Mouse (Mus musculus) Patski (cell line): ENCODE data around the gene Meiob. TPM values are rescaled to one million over a fixed set of nuclear protein-coding genes. Genes with fewer than 3 reads are reported as not detected.

ENCODE experiments used
- ATAC-seq: fragments of 100-300 bp; one replicate; pipeline ENCODE4 v1.8.0; 2021
- CTCF ChIA-PET: fragments of 350-600 bp; sonication (Branson Sonifier 250); formaldehyde crosslinking; loops from one replicate; lab custom pipeline; 2022; ENCODE audit warnings: inconsistent platforms; lab: Charles Lee
- POLR2A ChIA-PET: fragments of 350-600 bp; sonication (Branson Sonifier 250); formaldehyde crosslinking; loops from one replicate; lab custom pipeline; 2022; ENCODE audit warnings: antibody characterized with exemption, inconsistent platforms; lab: Charles Lee
- DNase-seq: peaks from one replicate; pipeline ENCODE4 v3.0.0-alpha.2; 2011; ENCODE audit warnings: low read depth, low spot score
- H3K27me3 ChIP-seq: fragments of 371-371 bp; one replicate; pipeline ENCODE4 v1.5.1; 2021
- CTCF ChIP-seq: fragments of 100-300 bp; IDR thresholded peaks from one replicate; pipeline ENCODE4 v1.5.1; 2021
- in situ Hi-C: fragments of 300-500 bp; cut with MboI; formaldehyde crosslinking; loops from 3 replicates; pipeline ENCODE4 v1.11.1; 2018; ENCODE audit warnings: low pct_unique_long_range_greater_than_20kb, mixed read lengths
- polyA plus RNA-seq: library from polyadenylated mRNA; unstranded; gene quantifications from one replicate; pipeline ENCODE4 v1.2.3, GENCODE M21; 2021

Meiob gene
- polyA plus RNA-seq, 1 experiment from 2014 or later = 0.09 TPM

DNA sequence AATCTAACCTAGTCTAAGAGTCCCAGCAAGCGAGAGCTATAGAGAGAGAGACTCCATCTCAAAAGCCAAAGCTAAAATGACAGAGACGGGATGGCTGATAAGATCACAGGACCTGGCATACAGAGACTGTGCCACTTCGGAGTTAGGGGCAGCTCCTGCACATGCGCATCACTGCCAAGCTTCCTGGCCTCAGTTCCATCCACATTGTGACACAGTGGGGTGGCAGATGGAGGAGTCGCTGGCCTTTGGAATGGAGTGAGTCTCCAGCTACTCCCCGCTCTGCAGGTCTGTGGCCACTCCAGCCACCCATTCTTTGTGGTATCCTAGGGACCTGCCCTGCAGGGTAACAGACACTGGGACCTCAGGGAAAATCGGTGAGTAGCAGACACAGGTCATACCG, 61.7 kb downstream of the Meiob start, which contains the start of gene Igfals:
TSS of gene Igfals (plus strand) at position 222 of the 400 bp plus-strand sequence.
- no peaks in the 10 kb centered on the region for H3K27me3 ChIP-seq
- in situ Hi-C loops = no loop called here
- ChIA-PET POLR2A (interaction anchor here (1.0 kb wide), 1 partner anchor 18 kb away, joined by 3 read pairs; no protein-coding TSS in a partner anchor), CTCF (interaction anchor here (2.2 kb wide), 1 partner anchor 15 kb away, joined by 6 read pairs; no protein-coding TSS in a partner anchor)
- no peak for ATAC-seq
- no peak for TF ChIP-seq CTCF
- no peak for DNase-seq

DNA sequence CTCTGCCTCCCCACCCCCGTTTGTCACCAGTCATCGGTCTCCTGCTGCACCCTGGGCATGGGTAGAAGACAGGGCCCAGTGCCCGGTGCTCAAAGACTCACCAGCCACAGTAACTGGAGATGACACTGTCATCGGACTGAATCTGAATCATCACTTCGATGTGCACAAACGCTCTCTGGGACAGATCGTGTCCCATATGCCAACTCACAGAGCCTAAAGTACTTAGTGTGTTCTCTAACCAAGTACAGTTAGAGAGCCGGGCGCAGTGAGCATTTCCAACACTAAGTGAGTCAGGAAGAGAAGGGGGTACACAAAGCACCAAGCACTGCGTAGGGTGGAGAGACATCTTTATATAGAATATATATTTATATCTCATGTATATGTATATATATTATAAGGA, 63.8 kb downstream of the Meiob start:
- in situ Hi-C loops = no loop called here
- ATAC-seq = no peak
- CTCF ChIA-PET = no interaction called here
- no peaks in the 10 kb centered on the region for H3K27me3 ChIP-seq
- no peak for TF ChIP-seq CTCF
- POLR2A ChIA-PET = no interaction called here
- no peak for DNase-seq

DNA sequence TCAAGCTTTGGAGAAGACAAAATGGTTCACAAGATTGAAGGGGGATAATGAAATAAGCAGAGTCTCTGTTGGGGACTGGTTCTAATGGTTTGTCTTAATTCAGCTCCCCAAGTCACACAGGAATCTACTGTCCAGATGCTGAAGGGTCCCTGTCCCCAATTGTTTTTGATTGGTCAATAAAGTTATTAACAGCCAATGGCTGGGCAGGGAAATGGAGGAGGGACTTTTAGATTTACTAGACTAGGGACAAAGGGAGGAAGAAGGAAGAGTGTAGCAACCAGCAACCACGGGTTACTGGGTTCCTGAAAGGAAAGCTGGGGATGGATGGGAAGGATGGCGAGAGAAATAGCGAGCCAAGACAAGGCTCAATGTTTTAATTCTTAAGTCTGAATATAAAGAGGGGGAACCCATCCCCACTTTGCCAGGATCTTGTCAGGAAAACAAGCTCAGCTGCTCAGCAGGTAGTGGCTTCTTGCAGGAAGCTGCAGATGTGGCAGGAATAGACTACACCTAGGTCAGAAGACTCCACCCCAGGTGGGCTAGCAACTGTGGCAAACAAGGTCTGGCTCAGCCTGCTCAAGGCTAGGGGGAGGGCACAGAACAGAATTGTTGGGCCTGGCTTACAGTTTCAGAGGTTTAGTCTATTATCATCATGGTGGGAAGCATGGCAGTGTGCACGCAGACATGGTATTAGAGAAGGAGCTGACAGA, 69.8 kb downstream of the Meiob start:
- POLR2A ChIA-PET = no interaction called here
- H3K27me3 ChIP-seq = peaks cover 4% of the 10 kb centered on the region
- no peak for TF ChIP-seq CTCF
- no peak for ATAC-seq
- DNase-seq = no peak
- in situ Hi-C loops = no loop called here
- CTCF ChIA-PET = interaction anchor here (1.2 kb wide), 1 partner anchor 30 kb away, joined by 3 read pairs; no protein-coding TSS in a partner anchor

DNA sequence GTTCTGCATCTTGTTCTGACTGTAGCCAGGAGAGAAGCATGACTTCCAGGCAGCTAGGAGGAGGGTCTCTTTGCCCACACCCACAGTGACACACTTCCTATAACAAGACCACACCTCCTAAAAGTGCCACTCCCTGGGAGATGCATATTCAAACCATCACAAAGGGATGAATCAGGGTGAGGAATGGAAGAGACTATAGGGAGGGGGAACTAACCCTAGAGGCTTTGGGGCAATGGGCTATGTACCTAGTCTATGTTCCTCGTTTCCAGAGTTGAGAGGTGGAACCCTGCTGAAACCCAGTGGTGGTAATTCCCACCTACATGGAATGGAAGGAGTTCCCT, 70.3 kb downstream of the Meiob start:
- in situ Hi-C loops = no loop called here
- no peak for DNase-seq
- peaks cover 4% of the 10 kb centered on the region for H3K27me3 ChIP-seq
- ATAC-seq = no peak
- CTCF ChIA-PET = no interaction called here
- POLR2A ChIA-PET = no interaction called here
- TF ChIP-seq CTCF = no peak

DNA sequence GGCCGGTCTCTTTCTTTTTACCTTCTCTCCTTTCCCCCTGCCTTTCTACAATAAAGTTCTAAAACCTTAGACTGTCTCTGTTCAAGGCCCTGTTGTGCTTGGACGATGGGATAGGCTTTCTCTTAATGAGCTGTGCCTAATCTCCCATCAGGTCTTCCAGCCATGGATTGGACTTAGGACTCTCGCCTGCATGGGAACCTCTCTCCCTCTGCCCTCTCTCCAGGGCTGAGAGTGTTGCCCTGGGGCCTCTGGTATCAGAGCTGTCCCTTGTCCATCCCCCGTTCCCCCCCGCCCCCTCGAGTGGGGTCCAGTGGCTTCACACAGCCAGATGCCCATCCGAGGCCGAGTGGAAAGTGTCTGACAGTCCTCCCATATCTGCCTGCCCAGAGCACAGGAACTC, 70.9 kb downstream of the Meiob start:
- DNase-seq = no peak
- peaks cover 4% of the 10 kb centered on the region for H3K27me3 ChIP-seq
- ChIA-PET POLR2A (no interaction called here), CTCF (no interaction called here)
- TF ChIP-seq CTCF = no peak
- ATAC-seq = no peak
- in situ Hi-C loops = no loop called here

DNA sequence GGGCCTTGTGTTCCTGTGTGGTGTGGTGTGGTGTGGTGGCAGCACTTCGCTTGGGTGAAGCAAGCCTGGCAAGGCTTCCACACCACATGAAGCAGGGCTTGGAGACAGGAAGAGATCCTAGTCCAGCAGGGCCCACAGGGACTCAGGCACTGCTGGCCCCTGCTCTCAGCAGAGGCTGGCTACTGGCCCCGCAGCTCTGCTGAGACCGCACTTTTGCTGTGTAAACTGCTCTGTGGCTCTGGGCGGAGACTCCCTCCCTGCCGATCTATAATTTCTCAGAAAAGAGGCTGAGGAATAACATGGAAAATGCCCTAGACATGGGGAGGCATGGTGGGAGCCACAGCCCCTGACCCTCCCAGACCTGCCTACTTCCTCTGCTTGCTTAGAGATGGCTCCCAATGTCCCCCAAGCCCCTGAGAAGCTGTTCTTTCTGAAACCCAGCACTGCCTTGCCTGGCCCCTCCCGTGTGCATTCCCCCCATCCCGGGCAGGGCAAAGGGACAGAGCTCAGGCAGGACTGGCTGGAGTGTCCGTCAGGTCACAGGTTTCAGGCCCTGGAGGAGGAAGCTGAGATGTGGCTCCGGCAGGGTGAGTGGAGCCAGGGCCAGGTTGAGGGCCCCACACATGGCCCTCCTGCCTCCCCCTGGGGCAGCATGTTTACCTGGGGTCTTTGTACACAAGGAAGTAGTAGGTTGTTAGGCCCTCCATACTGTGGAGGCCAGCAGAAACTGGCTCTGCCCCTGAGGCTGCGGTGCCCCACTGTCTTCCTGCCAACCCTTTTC, 73.4 kb downstream of the Meiob start:
- in situ Hi-C loops = no loop called here
- TF ChIP-seq CTCF = no peak
- H3K27me3 ChIP-seq = peaks cover 4% of the 10 kb centered on the region
- ATAC-seq (no peak), DNase-seq (no peak)
- ChIA-PET POLR2A (no interaction called here), CTCF (no interaction called here)

DNA sequence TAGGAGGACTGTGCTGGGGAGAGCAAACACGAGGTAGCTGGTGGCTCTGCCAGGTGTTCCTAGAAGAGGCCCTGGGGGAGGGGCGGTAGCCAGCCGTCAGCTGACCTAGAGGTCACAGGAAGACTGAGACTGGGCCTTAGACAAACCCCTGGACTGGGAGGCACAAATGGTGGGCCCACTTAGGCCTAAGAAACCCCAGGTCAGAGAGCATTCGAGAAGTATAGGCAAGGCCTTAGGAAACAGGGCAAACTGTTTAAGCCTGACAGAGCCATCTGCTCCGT, 74.0 kb downstream of the Meiob start:
- ATAC-seq = no peak
- no peak for TF ChIP-seq CTCF
- DNase-seq = no peak
- POLR2A ChIA-PET = no interaction called here
- peaks cover 4% of the 10 kb centered on the region for H3K27me3 ChIP-seq
- CTCF ChIA-PET = no interaction called here
- in situ Hi-C loops = no loop called here

DNA sequence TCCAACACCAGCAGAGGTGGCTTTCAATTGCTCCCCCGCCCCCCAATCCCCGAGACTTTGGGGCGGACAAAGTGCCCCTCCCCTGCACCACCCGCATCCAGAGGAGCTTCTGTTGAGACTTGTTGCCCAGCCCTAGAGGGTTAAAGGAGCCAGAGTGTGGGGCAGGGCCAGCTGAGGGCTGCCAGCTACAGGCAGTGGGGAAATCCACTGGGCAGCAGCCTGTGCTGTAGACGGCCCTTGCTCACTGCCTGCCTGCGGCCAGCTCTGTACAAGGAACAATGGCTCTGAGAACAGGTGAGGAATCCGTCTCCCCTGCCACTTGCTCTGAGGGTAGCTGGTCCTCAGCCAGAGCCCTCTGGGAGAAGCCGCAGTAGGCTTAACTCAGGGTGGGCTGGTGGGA, 74.4 kb downstream of the Meiob start:
- TF ChIP-seq CTCF = no peak
- no peak for DNase-seq
- no peak for ATAC-seq
- ChIA-PET CTCF (no interaction called here), POLR2A (no interaction called here)
- in situ Hi-C loops = no loop called here
- H3K27me3 ChIP-seq = peaks cover 4% of the 10 kb centered on the region

DNA sequence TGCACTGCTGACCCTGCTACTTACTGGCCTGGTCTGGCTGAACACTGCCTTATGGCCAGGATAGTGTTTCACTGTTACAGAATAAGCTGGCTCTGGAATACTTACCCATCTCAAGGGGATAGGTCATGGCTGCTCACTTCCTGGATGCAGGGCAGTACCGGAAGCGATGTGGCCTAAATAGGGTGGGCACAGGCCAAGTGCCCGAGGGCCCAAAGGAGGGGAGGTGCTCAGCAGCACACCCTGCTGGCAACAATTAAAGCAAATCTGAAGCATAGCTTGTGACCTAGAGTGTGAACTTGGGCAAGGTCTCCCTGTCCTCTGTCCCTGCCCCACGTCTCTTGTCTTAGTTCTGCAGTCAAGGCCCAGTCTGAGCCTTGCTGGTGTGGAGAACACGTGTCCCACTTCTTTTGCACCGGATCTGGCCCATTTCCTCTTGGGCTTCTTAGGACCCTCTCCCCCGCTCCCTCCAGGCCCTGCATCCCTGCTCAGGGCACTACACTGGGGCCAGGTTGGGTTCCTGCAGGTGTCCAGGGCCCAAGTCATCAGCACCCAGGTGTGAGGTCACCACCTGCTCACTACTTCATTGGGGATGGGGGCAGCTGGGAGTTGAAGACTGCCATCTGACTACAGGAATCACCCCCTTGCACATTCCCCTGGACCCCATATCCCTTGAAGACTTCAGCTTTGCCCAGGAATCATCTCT, 77.8 kb downstream of the Meiob start:
- DNase-seq = no peak
- in situ Hi-C loops = no loop called here
- POLR2A ChIA-PET = interaction anchor here (1.2 to 1.7 kb wide), 2 partner anchors 9 to 32 kb away, joined by 3 to 5 read pairs; partner anchors contain the start of gene Fahd1
- no peak for TF ChIP-seq CTCF
- CTCF ChIA-PET = interaction anchor here (0.8 to 1.5 kb wide), 7 partner anchors 13 to 136 kb away, joined by 3 to 7 read pairs (median 4); partner anchors contain the start of genes Hagh and Igfals
- no peak for ATAC-seq
- H3K27me3 ChIP-seq = no peaks in the 10 kb centered on the region

DNA sequence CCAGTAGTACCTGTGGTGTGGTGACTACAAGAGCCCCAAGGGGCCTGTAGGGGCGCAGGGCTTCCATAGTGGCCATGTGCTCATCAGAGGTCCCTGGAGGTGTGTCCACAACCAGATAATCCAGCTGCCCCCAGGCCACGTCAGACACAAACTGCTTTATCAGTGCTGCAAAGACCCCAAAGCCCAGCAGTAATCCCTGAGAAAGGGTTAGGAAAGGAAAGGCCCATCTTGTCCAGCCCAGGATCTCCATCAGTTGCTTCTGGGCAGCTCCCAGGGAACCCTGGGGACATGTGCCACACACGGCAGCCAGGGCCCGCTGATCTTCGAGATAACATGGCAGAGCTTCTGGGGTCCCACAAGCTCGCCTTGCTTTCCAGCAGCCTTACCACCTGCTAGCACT, 80.3 kb downstream of the Meiob start:
- ChIA-PET POLR2A (no interaction called here), CTCF (interaction anchor here (1.6 kb wide), 1 partner anchor 42 kb away, joined by 3 read pairs; no protein-coding TSS in a partner anchor)
- ATAC-seq (no peak), DNase-seq (no peak)
- in situ Hi-C loops = no loop called here
- no peak for TF ChIP-seq CTCF
- H3K27me3 ChIP-seq = no peaks in the 10 kb centered on the region
